Mouse (Mus musculus) CH12.LX (cell line): ENCODE measurements around the gene Msmp.

Experiments used
- CTCF ChIP-seq, 2 experiments: IDR thresholded peaks in 1 of 2; conservative IDR thresholded peaks in 1 of 2; 2 replicates each; pipeline ENCODE4 v1.5.1; 2011 to 2012; ENCODE audit warnings: low read depth in 2 of 2, low read length in 2 of 2, improper control_type of control experiment in 1 of 2, inconsistent platforms in 1 of 2, mild to moderate bottlenecking in 1 of 2, moderate library complexity in 1 of 2
- HCFC1 ChIP-seq: IDR thresholded peaks from 2 replicates; pipeline ENCODE4 v1.6.1; 2012; ENCODE audit warnings: low read depth, mild to moderate bottlenecking, inconsistent platforms, low read length, improper control_type of control experiment
- MAZ ChIP-seq: IDR thresholded peaks from 2 replicates; pipeline ENCODE4 v1.6.1; 2012; ENCODE audit warnings: low read depth, mild to moderate bottlenecking, inconsistent platforms, low read length, improper control_type of control experiment, moderate library complexity
- POLR2A ChIP-seq: IDR thresholded peaks from 2 replicates; pipeline ENCODE4 v1.6.1; 2011; ENCODE audit warnings: low read depth, mild to moderate bottlenecking, improper control_type of control experiment, low read length
- TBP ChIP-seq: conservative IDR thresholded peaks from 2 replicates; pipeline ENCODE4 v1.6.1; 2011; ENCODE audit warnings: low read depth, low read length, improper control_type of control experiment
- ZC3H11A ChIP-seq: IDR thresholded peaks from 2 replicates; pipeline ENCODE4 v1.6.1; 2012; ENCODE audit warnings: low read depth, mild to moderate bottlenecking, inconsistent platforms, low read length, improper control_type of control experiment

DNA sequence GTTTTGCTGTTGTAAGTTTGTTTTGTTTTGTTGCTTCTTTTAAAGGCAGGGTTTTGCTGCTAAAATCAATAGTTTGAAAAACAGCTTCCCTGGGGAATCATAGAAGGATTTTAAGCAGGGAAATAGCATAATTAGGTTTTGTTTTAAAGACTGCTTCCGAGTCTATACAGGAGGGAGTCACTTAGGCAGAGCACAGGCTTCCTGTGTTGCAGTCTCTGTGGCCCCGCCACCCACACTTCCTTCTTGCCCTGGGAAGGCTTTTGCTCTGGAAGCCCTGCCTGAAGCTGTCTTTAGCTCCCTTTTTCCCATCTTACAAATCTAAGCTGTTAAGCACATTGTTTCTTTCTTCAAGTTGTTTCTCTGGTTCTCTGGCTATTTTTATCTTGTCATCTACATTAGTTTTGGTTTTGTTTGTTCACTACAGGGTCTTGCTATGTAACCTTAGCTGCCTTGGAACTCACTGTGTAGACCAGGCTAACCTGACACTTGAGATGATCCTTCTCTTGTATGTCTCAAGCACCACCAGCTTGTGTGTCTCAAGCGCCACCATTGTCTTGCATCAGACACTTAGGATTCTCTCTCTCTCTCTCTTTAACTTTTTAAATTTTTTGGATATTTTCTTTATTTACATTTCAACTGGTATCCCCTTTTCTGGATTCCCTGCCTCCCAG is 28.9 kb upstream of the Msmp start:
- TF ChIP-seq CTCF (conservative IDR thresholded peaks at IDR 0.05 in 1 of 2, IDR thresholded peaks at IDR 0.05 in 1 of 2; ENCODE audit: low read depth in 2 of 2, low read length in 2 of 2) (no peak), POLR2A (no peak), TBP (no peak), HCFC1 (peak; percentile 64), MAZ (no peak), ZC3H11A (no peak)
